Mouse (Mus musculus) c-Kit-negative CD71-positive TER-119-positive erythroid progenitor cells, embryonic 14.5 days (primary cell): ENCODE data around the gene Gpr157.
A peak's percentile ranks its signal among the peaks of the same experiment; 100 is the strongest.

Experiments used
- DNase-seq: peaks from one replicate; pipeline ENCODE4 v3.0.0-alpha.2; 2013; ENCODE audit warnings: low read depth, low spot score

The Gpr157 gene

DNA sequence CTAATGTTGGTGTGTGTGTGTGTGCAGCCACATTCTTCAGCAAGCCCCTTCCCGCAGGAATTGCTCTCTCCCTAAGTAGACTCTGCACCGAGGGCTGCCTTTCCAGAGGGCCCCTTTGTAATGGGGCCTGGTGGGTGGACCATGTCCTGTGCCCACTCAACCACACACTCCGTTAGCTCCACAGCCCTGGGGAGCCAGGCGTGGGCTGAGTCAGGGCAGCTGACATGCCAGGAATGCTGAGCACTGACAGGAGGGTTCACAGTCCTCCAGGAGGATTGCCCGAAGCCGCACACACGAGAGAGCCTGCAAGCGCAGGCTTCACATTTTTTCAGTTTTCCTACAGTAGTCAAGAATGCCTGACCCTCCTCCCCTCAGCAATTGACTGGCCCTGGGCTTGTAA, 17.0 kb upstream of the Gpr157 start:
- no peak for DNase-seq

DNA sequence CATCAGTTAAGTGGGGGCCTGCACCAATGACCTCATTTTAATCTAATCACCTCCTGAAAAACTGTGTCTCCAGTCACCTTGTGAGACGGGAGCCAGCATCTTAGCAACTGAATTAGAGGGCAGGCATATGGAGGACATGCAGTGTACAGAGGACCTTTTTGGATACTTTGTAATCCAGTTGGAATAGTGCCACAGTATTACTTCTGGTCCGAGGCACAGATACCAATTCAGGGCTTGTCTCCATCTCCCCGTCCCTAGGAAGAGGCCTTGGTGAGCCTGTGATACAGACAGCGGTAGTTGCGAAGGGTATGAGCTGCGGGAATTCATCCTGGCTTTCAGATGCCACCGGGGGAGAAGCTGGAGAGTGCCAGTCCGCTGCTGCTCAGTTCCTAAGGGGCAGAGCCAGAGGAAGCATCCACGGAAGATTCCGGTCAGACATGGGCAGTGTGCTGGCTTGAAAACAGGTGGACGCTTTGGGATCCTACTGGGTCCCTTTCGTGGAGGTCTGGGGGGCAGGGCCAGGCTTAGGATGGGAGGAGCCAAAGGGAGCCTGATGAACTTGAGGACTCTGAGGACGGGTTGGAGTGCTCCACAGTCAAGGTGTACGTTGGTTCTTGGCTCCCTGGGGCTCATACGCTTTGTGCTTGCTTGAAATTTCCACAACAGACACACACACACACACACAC, 14.6 kb upstream of the Gpr157 start:
- no peak for DNase-seq

DNA sequence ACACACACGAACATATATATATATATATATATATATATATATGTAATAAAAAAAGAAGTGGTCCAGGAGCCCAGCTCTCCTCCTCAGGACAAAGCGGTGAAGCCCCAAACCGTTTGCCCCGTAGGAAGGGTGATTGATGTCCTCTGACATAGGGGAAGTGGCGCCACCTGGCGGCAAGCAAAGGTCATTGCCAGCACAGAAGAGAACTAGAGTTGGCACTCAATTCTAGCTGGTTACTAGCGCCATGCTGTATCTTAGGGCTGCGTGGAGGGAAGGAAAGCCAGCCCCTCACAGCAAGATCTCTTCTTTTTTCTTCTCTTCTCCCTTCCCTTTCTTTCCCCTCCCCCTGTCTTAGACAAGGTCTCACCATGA, 14.1 kb upstream of the Gpr157 start:
- DNase-seq = peak; percentile 9

- no peak for DNase-seq
Observed at GRCm38 (mm10) chr4:150075350-150075749, 11.8 kb upstream of the Gpr157 start.

DNA sequence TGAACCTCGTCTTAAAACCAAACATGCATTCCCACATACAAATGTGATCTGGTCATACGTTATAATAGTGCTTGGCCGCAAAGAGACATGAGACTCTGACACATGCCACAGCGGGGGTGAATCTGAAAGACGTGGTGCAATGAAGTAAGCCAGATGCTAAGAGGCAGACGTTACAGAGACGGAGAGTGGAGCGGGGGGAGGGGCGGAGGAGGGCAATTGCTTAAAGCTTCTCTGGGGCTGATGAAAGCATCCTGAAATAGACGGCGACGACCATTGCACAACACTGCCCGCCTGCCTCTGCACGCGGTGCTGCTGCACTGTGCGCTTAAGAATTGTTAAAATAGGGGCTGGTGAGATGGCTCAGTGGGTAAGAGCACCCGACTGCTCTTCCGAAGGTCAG, 11.0 kb upstream of the Gpr157 start:
- no peak for DNase-seq

- no peak for DNase-seq
Observed at GRCm38 (mm10) chr4:150078646-150079045, 8.5 kb upstream of the Gpr157 start.

DNA sequence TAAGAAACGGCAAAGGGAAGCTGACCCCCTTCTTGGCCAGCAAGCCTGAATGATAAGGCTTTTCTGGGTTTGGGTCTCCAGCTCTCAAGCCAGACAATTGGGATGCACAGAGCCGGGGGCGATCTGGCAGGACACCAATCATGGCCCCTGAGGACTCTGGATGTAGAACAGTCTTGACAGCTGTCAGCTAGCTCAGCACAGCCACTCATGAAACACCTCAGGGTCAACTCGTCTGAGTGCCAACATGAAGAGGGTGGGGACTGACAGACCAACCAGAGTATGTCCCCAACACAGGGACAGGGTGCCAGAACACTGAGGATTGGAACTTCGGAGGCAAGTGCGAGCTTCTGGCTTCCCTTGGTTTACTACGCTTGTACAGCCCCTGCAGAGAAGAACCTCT, 7.9 kb upstream of the Gpr157 start:
- DNase-seq = no peak

- no peak for DNase-seq
Observed at GRCm38 (mm10) chr4:150080330-150080967, 6.7 kb upstream of the Gpr157 start.

DNA sequence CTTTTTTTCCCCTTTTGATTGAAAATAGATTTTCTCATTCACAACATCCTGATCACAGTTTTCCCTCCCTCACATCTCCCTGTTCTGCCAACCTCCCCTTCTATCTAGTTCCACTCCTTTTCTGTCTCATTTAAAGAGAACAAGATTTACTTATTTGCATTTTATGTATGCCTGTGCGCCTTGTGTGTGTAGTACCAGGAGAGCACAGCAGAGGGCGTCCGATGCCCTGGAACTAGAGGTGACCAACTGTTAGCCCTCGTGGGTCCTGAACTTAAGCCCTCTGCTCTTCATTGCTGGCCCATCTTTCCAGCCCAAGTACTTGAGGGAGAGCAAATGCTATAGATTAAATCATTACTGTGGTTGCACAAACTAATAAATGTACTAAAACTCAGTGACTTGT, 1.8 kb upstream of the Gpr157 start:
- no peak for DNase-seq

- DNase-seq = no peak
Observed at GRCm38 (mm10) chr4:150086841-150087160, 364 bp upstream of the Gpr157 start.

DNA sequence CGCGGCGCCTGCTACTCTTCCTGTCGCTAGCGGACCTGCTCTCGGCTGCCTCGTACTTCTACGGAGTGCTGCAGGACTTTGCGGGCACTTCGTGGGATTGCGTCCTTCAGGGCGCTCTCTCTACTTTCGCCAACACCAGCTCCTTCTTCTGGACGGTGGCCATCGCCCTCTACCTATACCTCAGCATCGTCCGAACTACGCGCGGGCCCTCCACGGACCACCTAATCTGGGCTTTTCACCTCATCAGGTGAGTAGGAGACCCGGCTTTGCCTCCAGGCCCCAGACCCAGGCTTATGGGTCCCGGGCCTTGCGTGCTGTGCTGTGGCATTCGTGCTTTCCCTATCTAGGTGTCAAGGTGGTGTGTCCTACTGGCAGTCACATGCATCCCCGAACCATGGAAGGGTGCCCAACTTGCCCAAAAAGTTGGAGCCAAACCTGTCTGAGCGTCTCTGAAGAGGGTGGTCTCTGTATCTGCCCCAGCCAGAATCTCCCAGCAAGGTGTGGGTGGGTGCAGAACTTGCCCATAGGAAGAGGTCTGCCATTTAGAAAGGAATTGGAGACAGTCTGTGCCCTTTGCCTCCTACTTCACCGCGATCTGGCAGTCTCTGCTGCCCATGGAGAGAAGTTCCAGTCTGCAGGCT, 845 bp downstream of the Gpr157 start:
- no peak for DNase-seq

GRCm38 (mm10) chr4:150089121-150089520, 2.0 kb downstream of the Gpr157 start:
- no peak for DNase-seq

DNA sequence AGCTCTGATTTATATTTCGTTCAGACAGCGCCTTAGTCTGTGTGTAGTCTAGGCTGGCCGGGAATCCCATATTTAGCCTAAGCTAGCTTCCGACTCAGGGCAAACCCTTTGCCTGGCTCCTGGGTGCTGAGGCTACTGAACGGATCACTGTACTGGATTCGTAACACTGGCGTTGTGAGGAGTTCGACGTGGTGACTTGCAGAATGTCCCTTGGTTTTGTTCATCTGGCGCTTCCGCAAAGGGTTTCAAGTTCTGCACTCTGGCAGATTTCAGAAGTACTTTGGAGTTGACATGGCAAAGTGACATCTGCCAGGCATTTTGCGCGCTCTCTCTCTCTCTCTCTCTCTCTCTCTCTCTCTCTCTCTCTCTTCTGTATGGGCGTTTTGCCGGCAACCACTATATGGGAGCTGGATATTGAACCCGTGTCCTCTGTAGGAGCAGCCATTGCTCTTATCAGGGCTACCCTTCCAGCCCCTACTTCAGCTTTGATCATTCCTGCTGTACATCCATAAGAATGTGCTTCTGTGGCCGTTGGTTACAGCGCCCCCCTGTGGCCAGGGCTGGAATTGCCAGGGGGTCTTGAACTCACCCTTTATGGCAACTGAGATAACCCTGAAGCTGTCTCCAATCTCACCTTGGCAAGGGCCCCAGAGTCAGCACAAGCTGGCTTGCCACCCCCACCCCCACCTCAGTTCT, 4.9 kb downstream of the Gpr157 start:
- DNase-seq = no peak

GRCm38 (mm10) chr4:150092583-150092902, 5.4 kb downstream of the Gpr157 start:
- DNase-seq = no peak

DNA sequence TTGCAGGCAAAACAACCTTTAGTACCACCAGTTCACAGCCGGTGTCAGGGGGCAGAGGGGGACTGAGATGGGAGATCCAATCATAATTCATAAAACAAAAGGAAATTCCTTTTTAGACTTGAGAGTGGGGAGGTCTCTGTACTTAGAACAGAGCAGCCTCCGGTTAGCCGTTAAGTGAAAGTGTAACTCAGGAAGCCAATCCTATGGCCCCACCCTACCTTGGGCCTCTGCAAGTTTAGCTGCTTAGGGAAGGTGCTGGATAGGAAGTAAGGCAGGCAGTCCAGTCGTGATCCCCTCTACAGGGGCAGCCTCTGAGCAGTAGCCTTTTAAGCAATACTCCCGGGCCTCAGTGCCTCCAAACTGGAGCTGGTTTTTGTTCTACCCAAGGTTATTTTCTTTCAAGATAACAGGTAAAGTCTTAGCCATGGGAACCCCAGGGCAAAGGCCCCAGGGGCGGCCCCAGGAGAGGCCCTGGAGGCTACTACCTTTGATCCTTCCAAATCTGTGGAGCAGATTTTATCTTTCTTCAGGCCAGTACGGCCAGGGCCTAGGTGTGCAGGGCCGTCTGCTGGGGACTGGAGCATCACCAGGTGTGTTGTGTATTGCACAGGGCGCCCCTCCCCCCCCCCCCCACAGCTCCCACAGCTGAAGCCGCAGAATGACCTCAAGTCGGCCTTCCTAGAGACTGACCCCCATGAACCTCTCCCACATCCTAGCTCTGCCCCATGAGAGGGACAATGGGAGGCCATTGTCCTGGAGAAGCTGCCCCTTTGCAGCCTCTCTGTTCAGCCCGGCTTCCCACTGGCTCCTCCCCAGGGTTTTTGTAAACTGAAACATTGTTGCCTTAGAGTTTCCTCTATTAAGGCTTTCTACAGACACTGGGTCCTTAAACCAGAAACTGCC, 6.6 kb downstream of the Gpr157 start:
- no peak for DNase-seq

DNA sequence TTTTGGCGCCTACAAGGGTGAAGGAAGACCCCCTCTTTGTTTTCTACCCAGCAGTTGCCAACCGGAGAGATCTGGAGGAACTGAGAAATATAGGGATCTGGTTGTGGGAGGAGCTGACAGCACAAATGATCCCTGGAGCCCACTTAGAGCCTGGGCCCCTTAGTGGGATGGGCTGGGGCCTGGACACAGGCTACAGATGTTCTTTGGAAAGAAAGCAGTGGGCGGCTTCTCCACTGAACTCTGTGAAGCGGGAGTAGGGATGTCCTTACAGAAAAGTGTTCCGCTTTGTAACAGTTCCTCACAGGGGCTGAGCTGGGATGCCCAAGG, 7.3 kb downstream of the Gpr157 start:
- DNase-seq = no peak

GRCm38 (mm10) chr4:150096309-150096708, 9.1 kb downstream of the Gpr157 start:
- no peak for DNase-seq

DNA sequence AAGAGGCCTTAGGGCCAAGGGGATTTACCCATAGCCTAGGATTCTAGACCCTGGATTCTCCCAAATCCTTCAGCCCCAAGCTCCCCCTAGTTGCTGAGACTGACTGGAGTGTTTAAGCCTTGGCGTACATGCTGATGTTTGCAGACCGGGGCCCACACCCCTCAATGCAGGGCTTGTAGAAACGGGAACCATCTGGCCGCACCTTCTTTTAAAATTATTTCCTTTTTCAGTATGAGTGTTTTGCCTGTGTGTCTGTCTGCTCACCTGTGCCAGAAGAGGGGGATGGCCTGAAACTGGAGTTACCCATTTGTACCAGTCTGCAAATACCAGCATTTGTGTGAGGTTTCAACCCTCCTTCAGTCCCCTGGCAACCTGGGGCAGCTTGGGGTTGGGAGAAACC, 10.7 kb downstream of the Gpr157 start:
- DNase-seq = no peak

DNA sequence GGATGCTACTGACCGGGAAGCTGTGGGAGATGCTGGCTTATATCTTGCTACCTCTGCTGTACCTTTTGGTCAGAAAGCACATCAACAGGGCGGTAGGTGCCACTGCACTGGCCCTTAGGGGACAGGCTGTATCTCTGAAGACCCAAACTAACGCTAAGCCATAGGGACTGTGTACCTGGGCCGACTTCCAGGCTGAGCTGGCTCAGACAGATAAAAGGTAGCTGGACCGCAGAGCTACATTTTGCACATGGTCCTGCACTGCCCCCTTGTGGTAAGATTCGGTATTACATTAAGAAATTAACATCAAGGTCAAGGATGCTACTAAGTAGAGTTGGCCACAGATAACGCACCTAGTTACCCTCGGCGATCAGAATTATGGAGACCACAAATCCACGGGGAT, 11.7 kb downstream of the Gpr157 start:
- peak; percentile 42 for DNase-seq

- DNase-seq = no peak
Observed at GRCm38 (mm10) chr4:150102822-150103221, 15.7 kb downstream of the Gpr157 start.

GRCm38 (mm10) chr4:150105671-150106070, 18.5 kb downstream of the Gpr157 start:
- DNase-seq = no peak

- DNase-seq = no peak
Observed at GRCm38 (mm10) chr4:150106637-150107036, 19.5 kb downstream of the Gpr157 start.
